Mouse (Mus musculus) hindbrain, embryonic 13.5 days (tissue): ENCODE data around the gene Taco1. TPM values are rescaled to one million over a fixed set of nuclear protein-coding genes. Genes with fewer than 3 reads are reported as not detected.
A peak's percentile ranks its signal among the peaks of the same experiment; 100 is the strongest.
"Not testable (repeated sequence)": the region's sequence is repeated elsewhere in the genome, so short reads cannot be mapped to it uniquely, and the experiment has no call there.

Experiments
- ATAC-seq: fragments of 200-750 bp; cut with Nextera tagmentation; 2 replicates; pipeline ENCODE4 v1.8.0; 2017; ENCODE audit warnings: moderate TSS enrichment; ENCODE audit not compliant: low FRiP score
- H3K27ac ChIP-seq: fragments of 300-500 bp; sonication (generic); 2 replicates; pipeline ENCODE4 v1.5.1; 2015; ENCODE audit warnings: inconsistent platforms, mild to moderate bottlenecking, moderate library complexity
- H3K27me3 ChIP-seq: fragments of 300-500 bp; sonication (generic); 2 replicates; pipeline ENCODE4 v1.6.1; 2015; ENCODE audit warnings: mild to moderate bottlenecking, inconsistent platforms
- H3K36me3 ChIP-seq: fragments of 300-500 bp; sonication (generic); 2 replicates; pipeline ENCODE4 v1.6.1; 2015; ENCODE audit warnings: mild to moderate bottlenecking, inconsistent platforms
- H3K4me1 ChIP-seq: fragments of 300-500 bp; sonication (generic); replicated peaks from 2 replicates; pipeline ENCODE4 v1.6.1; 2015; ENCODE audit warnings: inconsistent platforms
- H3K4me2 ChIP-seq: fragments of 300-500 bp; sonication (generic); 2 replicates; pipeline ENCODE4 v1.6.1; 2015; ENCODE audit warnings: inconsistent platforms, mild to moderate bottlenecking, moderate library complexity
- H3K4me3 ChIP-seq: fragments of 300-500 bp; sonication (generic); 2 replicates; pipeline ENCODE4 v1.5.1; 2015; ENCODE audit warnings: mild to moderate bottlenecking, inconsistent platforms
- H3K9ac ChIP-seq: fragments of 300-500 bp; sonication (generic); 2 replicates; pipeline ENCODE4 v1.6.1; 2015; ENCODE audit warnings: mild to moderate bottlenecking, inconsistent platforms
- H3K9me3 ChIP-seq: fragments of 300-500 bp; sonication (generic); 2 replicates; pipeline ENCODE4 v1.6.1; 2016; ENCODE audit warnings: inconsistent platforms
- WGBS: fragments of 180-500 bp; shearing (Covaris S2); methylation state at CpG from one replicate; pipeline ENCODE4 v1.1.7; 2015; 5-methylcytosine and 5-hydroxymethylcytosine counted together
- polyA plus RNA-seq: library from polyadenylated mRNA; unstranded; fragments of >200 nt; fragmentation: Nextera tagmentation; extraction: Ambion mirVana; gene quantifications from 2 replicates; pipeline ENCODE4 v1.2.1, GENCODE M21; 2015

Gene Taco1
- polyA plus RNA-seq, 1 experiment from 2014 or later: 8.1 TPM

- H3K36me3 ChIP-seq, H3K27me3 ChIP-seq, H3K9me3 ChIP-seq, ATAC-seq: not testable (repeated sequence)
- 17% methylated on average over 23 of the region's 23 CpGs for WGBS
- H3K27ac ChIP-seq: peak overlapping the region; percentile 90; the same call in 1 of the 2 replicates
- peak overlapping the region; percentile 92 for H3K4me2 ChIP-seq
- peaks cover 16% of the 10 kb centered on the region for H3K4me1 ChIP-seq
- peak overlapping the region; percentile 87 for H3K4me3 ChIP-seq
- H3K9ac ChIP-seq: peak overlapping the region; percentile 92
Observed at GRCm38 (mm10) chr11:106066616-106067015, 755 bp downstream of the Taco1 start.

GRCm38 (mm10) chr11:106073774-106074173, 7.9 kb downstream of the Taco1 start:
- whole genome bisulfite sequencing: 91% methylated on average over 3 of the region's 3 CpGs
- H3K9me3 ChIP-seq: no peaks in the 10 kb centered on the region
- peaks cover 28% of the 10 kb centered on the region for H3K36me3 ChIP-seq
- no peaks in the 10 kb centered on the region for H3K27me3 ChIP-seq
- no peak overlapping the region for H3K27ac ChIP-seq
- no peak overlapping the region for H3K4me2 ChIP-seq
- no peak overlapping the region for H3K4me3 ChIP-seq
- H3K9ac ChIP-seq: no peak overlapping the region
- ATAC-seq: no peak
- H3K4me1 ChIP-seq: no peaks in the 10 kb centered on the region

- Histone ChIP-seq H3K4me3 (no peak overlapping the region), H3K9me3 (no peaks in the 10 kb centered on the region), H3K36me3 (peaks cover 28% of the 10 kb centered on the region), H3K27me3 (no peaks in the 10 kb centered on the region), H3K27ac (no peak overlapping the region), H3K4me2 (no peak overlapping the region), H3K4me1 (no peaks in the 10 kb centered on the region), H3K9ac (no peak overlapping the region)
- ATAC-seq: no peak
- 8% methylated on average over 4 of the region's 4 CpGs for WGBS
Observed at GRCm38 (mm10) chr11:106076321-106076720, 10.5 kb downstream of the Taco1 start.

DNA sequence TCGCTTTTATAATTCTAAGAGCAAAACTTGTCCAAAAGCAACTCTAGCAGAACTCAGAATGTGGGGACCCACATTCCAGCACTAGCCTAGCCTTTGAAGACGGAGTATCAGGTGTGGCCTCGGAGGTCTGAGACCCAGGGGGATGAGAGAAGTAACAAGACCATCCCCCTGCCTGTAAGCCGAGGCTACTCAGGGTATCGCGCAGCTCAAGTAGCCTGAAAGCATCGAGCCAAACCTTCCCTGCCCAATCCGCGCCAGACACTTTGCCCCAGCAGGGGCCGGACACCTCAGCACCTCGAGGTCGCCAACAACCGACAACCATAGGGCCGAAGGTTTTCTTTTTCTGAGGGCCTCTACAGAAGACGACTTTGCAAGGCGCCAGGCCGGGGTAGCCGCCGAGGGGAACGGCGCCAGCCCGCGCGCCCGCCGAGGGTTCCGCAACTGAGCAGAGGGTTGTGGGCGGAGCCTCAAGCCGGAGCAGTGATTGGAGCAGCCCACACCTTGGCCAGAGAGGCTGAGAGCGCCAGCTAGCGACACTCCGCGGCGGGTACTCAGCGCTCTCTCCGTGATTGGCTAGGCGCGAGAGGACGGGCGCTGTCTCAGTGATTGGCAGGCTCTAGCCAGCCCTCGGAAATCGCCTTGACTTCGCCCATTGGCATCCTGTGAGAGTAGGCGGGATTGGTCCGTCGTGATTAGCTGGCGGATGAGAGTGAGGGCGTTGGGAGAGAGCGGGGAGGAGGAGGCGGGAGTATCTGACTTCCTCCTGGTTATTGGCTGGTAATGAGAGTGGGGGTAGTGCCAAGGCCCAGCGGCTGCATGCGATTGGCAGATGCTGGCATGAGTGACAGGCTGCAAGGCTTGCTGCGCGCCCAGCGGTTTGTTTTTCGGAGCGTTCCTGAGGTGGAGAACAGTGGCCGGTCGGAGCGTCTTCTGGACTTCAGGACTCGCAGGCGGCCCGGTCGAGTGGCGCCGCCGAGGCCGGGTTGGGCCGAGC, 18.1 kb downstream of the Taco1 start, which contains the start of gene Map3k3:
Gene Map3k3 (plus strand): TSS at position 906 of the 994 bp plus-strand sequence.
- Histone ChIP-seq H3K9me3 (no peaks in the 10 kb centered on the region), H3K9ac (peak within 1 kb of the TSS; percentile 95), H3K4me2 (peak within 1 kb of the TSS; percentile 65), H3K36me3 (no peaks in the 10 kb centered on the region), H3K4me3 (peak within 1 kb of the TSS; percentile 98), H3K4me1 (peaks cover 20% of the 10 kb centered on the region), H3K27me3 (no peaks in the 10 kb centered on the region), H3K27ac (peak within 1 kb of the TSS; percentile 97)
- WGBS: under 1% methylated on average over 56 of the region's 69 CpGs
- peak; percentile 100 for ATAC-seq

DNA sequence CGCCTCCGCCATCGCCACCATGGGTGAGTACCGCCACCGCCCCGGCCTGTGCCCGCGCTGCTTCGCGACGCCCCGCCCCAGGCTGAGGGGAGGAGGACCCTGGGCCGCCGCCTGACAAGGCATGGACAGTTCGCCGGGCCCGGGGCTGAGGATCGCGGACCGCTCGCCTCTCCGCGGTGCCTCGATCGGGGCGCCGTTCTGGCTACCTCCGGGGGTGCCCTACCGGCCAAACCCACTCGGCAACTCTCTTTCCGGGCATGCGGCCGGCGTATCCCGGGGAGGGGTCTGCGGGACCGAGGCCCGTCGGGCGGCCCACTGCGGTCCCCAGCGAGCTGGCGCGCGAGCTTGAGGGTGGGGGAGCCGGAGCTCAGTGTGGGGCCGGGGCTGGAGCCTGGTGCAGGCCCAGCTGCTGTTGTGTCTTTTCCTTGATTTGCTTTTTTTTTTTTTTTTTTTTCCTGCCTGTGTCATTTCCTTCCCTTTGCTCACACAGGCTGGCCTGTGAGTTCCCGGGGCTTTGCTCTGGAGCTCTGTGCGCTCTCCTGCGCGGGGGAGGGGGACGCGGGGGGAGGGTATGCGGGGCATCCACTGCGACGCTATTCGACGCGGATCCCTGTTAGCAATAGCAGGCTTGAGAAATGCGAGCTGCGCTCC, 19.2 kb downstream of the Taco1 start:
- Histone ChIP-seq H3K4me1 (peaks cover 20% of the 10 kb centered on the region), H3K27me3 (no peaks in the 10 kb centered on the region), H3K36me3 (no peaks in the 10 kb centered on the region), H3K4me3 (peak overlapping the region; percentile 98), H3K27ac (peak overlapping the region; percentile 97), H3K9me3 (no peaks in the 10 kb centered on the region), H3K4me2 (peak overlapping the region; percentile 62), H3K9ac (peak overlapping the region; percentile 95)
- ATAC-seq: peak; percentile 58
- under 1% methylated on average over 53 of the region's 61 CpGs for WGBS

GRCm38 (mm10) chr11:106098223-106098622, 32.4 kb downstream of the Taco1 start:
- Histone ChIP-seq H3K9ac (no peak overlapping the region), H3K27me3 (no peaks in the 10 kb centered on the region), H3K4me3 (no peak overlapping the region), H3K4me1 (no peaks in the 10 kb centered on the region), H3K36me3 (peaks cover 12% of the 10 kb centered on the region), H3K27ac (no peak overlapping the region), H3K4me2 (no peak overlapping the region), H3K9me3 (no peaks in the 10 kb centered on the region)
- WGBS: 92% methylated on average over 1 of the region's 1 CpGs
- ATAC-seq: no peak

DNA sequence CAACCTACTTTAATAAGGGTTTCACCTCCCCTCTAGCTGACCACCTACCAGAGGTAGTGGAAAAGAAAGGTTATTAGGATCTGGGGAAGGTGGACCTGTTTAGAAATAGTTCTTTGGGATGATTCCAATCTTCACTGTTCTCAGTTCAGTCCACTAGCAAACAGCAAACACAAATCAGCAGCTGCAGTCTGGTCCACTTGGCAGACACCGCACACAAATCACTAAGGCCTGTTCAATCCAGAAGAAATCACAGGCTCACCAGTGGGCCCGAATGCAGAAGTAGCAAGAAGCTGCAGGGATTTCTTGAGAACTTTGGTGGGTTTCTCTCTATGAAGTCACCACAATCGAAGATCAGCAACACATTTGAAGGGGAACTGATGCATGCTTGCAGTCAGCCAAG, 37.0 kb downstream of the Taco1 start:
- Histone ChIP-seq H3K4me1 (no peaks in the 10 kb centered on the region), H3K9ac (no peak overlapping the region), H3K27ac (no peak overlapping the region), H3K9me3 (no peaks in the 10 kb centered on the region), H3K36me3 (peaks cover 12% of the 10 kb centered on the region), H3K4me3 (no peak overlapping the region), H3K4me2 (no peak overlapping the region), H3K27me3 (no peaks in the 10 kb centered on the region)
- 95% methylated on average over 3 of the region's 3 CpGs for WGBS
- no peak for ATAC-seq

DNA sequence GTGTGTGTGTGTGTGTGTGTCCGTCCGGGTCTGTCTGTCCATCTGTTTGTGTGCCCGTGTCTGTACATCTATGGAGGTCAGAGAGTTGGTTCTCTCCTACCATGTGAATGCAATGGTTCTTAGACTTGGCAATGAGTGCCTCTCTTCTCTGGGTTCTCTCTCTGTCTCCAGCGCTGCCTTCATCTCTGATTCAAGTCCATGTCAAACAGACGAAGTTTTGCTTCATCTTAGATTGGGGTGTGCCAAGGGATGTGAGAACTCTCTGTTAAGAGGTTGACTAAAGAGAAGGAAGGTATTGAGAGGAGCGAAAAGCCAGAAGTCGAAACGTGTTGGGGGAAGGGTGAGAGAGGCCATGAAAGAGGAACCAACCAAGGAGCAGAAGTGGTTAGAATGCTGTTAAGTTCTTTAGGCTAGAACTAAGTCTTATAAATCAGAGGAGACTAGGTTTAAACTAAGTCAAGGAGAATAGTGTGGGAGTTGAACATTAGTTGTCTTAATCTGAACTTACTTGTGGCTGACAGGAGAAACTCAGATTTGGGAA, 40.3 kb downstream of the Taco1 start:
- Histone ChIP-seq H3K4me3 (no peak overlapping the region), H3K36me3 (peaks cover 16% of the 10 kb centered on the region), H3K4me1 (no peaks in the 10 kb centered on the region), H3K9me3 (no peaks in the 10 kb centered on the region), H3K27me3 (no peaks in the 10 kb centered on the region), H3K4me2 (no peak overlapping the region), H3K27ac (no peak overlapping the region; the same call in 1 of the 2 replicates), H3K9ac (no peak overlapping the region)
- WGBS: 87% methylated on average over 8 of the region's 8 CpGs
- no peak for ATAC-seq

DNA sequence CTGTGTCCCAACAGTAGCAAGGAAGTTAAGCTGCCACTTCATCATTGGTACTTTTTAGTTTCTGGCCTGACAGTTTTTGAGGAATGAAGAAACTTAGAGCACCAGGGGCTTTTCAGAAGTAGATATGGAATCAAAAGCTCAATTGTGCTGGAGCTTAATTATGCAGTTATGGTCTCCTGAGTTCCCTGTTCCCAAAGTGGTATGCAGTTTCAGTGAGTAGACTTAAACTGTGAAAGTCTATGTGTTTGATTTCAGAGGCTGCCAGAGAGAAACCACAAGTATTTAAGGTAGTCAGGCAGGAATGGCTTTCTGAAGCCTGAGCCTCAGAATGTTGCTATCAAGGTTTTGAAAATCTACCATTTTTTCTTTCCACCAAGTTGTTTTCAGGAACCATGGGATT, 45.8 kb downstream of the Taco1 start:
- H3K36me3 ChIP-seq: peaks cover 46% of the 10 kb centered on the region
- H3K9ac ChIP-seq: no peak overlapping the region
- no peaks in the 10 kb centered on the region for H3K9me3 ChIP-seq
- H3K27me3 ChIP-seq: no peaks in the 10 kb centered on the region
- H3K27ac ChIP-seq: no peak overlapping the region
- H3K4me3 ChIP-seq: no peak overlapping the region
- no peak for ATAC-seq
- no peak overlapping the region for H3K4me2 ChIP-seq
- no peaks in the 10 kb centered on the region for H3K4me1 ChIP-seq

DNA sequence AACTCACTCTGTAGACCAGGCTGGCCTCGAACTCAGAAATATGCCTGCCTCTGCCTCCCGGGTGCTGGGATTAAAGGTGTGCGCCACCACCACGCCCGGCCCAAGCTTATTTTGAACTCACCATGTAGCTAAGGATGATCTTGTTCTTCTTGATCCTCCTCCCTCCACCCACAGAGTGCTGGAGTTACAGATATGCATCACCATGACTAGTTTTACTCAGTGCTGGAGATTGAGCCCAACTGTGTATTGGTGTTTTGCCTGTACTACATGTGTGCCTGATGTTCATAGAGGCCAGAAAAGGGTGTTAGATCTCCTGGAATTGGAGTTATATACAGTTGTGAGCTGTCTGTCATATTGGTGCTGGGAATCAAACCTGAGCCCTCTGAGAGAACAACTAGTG, 56.4 kb downstream of the Taco1 start:
- Histone ChIP-seq H3K27me3 (no peaks in the 10 kb centered on the region), H3K27ac (no peak overlapping the region), H3K4me1 (no peaks in the 10 kb centered on the region), H3K9ac (no peak overlapping the region), H3K9me3 (no peaks in the 10 kb centered on the region), H3K4me2 (no peak overlapping the region), H3K4me3 (no peak overlapping the region), H3K36me3 (peaks cover 69% of the 10 kb centered on the region)
- no peak for ATAC-seq
- 95% methylated on average over 5 of the region's 5 CpGs for WGBS

DNA sequence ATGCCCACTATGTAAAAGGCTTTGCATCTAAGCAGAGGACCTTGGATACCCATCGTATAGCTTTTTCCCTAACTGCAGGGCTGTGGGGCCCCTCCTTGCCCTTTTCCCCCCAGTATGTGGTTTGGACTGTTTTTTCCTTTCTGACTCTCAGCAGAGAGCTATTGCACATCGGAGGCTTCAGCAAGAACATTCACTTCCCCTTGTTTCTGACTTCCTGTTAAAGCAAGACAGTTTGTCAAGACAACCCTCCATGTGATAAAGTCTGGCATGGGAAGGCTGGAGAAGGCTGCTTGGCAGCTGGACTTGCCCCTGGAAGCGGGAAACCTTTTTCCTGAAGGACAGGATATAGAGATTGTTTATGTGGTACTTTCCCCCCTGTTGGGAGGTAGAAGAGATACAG, 56.9 kb downstream of the Taco1 start:
- Histone ChIP-seq H3K9me3 (no peaks in the 10 kb centered on the region), H3K27ac (no peak overlapping the region), H3K36me3 (peaks cover 64% of the 10 kb centered on the region), H3K4me1 (no peaks in the 10 kb centered on the region), H3K4me2 (no peak overlapping the region), H3K27me3 (no peaks in the 10 kb centered on the region), H3K4me3 (no peak overlapping the region), H3K9ac (no peak overlapping the region)
- 87% methylated on average over 3 of the region's 3 CpGs for WGBS
- ATAC-seq: no peak
